Mouse (Mus musculus) hindbrain, postnatal 0 days (tissue): Measurements from ENCODE around the gene Zfp808. TPM values are rescaled to one million over a fixed set of nuclear protein-coding genes. Genes with fewer than 3 reads are reported as not detected.
"Not testable (repeated sequence)": the region's sequence is repeated elsewhere in the genome, so short reads cannot be mapped to it uniquely, and the experiment has no call there.

Source experiments
- ATAC-seq: fragments of 200-750 bp; cut with Nextera tagmentation; 2 replicates; pipeline ENCODE4 v1.8.0; 2017; ENCODE audit warnings: mild to moderate bottlenecking, moderate TSS enrichment, moderate library complexity
- DNase-seq: peaks from one replicate; pipeline ENCODE4 v3.0.0-alpha.2; 2015; ENCODE audit warnings: low spot score
- H3K27ac ChIP-seq: fragments of 300-500 bp; sonication (generic); 2 replicates; pipeline ENCODE4 v1.5.1; 2014; ENCODE audit warnings: mild to moderate bottlenecking
- H3K27me3 ChIP-seq: fragments of 300-500 bp; sonication (generic); 2 replicates; pipeline ENCODE4 v1.6.1; 2014; ENCODE audit warnings: low read length, mixed read lengths; ENCODE audit not compliant: insufficient read depth
- H3K36me3 ChIP-seq: fragments of 300-500 bp; sonication (generic); 2 replicates; pipeline ENCODE4 v1.6.1; 2014; ENCODE audit warnings: low read length, mixed read lengths; ENCODE audit not compliant: insufficient read depth
- H3K4me1 ChIP-seq: fragments of 300-500 bp; sonication (generic); 2 replicates; pipeline ENCODE4 v1.6.1; 2014; ENCODE audit warnings: antibody characterized with exemption, low read length, mixed read lengths; ENCODE audit not compliant: insufficient read depth
- H3K4me2 ChIP-seq: fragments of 300-500 bp; sonication (generic); 2 replicates; pipeline ENCODE4 v1.6.1; 2014; ENCODE audit warnings: low read depth, mild to moderate bottlenecking, low read length, moderate library complexity, mixed read lengths
- H3K4me3 ChIP-seq: fragments of 300-500 bp; sonication (generic); 2 replicates; pipeline ENCODE4 v1.5.1; 2014; ENCODE audit warnings: low read length
- H3K9ac ChIP-seq: fragments of 300-500 bp; sonication (generic); replicated peaks from 2 replicates; pipeline ENCODE4 v1.6.1; 2014; ENCODE audit warnings: mild to moderate bottlenecking, low read length, moderate library complexity, mixed read lengths
- H3K9me3 ChIP-seq: fragments of 300-500 bp; sonication (generic); 2 replicates; pipeline ENCODE4 v1.6.1; 2016; ENCODE audit warnings: low read length, mixed read lengths
- CTCF ChIP-seq: IDR thresholded peaks from 2 replicates; pipeline ENCODE4 v1.5.1; 2016; ENCODE audit warnings: antibody characterized with exemption, control low read depth, low read depth
- WGBS: fragments of 180-500 bp; shearing (Covaris S2); extraction: QIAGEN DNeasy Blood & Tissue Kit; methylation state at CpG from one replicate; pipeline ENCODE4 v1.1.7; 2014; 5-methylcytosine and 5-hydroxymethylcytosine counted together
- polyA plus RNA-seq: library from polyadenylated mRNA; unstranded; fragments of >200 nt; fragmentation: Nextera tagmentation; extraction: Ambion mirVana; gene quantifications from 2 replicates; pipeline ENCODE4 v1.2.1, GENCODE M21; 2015
- total RNA-seq: library from RNA; depleted of rRNA; stranded (reverse); fragments of >200 nt; gene quantifications from 2 replicates; pipeline ENCODE4 v1.2.3, GENCODE M21; 2014

Zfp808 gene
- total and polyA plus RNA-seq, 2 experiments from 2014 or later: 2.1 to 3.1 TPM

DNA sequence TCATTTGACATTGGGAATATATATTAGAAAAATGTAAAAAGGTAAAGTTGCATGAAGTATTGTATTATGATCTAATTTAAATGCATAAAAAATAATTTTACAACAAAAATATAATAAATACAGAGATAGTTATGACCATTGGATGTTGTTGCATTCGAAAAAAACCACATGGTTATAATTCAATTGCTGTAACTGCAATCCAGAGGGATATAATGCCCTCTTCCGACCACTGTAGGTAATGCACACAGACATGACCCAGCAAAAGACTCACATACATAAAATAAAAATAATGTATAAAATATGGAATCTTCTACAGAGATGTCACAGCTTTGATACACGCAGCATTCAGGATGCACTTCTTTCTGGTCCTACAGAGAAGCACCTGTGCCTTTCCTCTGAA lies 115.6 kb downstream of the Zfp808 start:
- WGBS: 53% methylated on average over 3 of the region's 3 CpGs

DNA sequence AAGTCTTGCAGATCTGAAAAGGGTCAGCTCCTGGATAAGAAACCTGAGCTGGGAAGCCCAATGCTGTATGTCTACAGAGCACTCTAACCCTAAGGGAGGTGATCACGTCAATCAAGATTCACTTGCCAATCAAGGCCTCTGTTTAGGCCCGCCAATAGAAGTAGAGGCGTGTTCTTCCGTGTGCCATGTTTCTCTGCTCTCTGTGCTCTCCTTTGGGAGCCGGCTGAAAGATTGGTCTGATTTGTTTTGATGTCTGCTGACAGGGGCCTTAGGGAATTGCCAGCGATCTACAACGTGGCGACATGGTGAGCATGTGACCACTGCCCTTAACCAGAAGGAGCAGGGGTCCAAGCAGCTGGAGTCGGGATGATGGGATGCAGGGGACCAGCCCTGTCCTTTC lies 125.5 kb downstream of the Zfp808 start:
- ATAC-seq, H3K9me3 ChIP-seq, H3K4me1 ChIP-seq, H3K4me2 ChIP-seq, H3K9ac ChIP-seq, H3K27me3 ChIP-seq, DNase-seq, H3K36me3 ChIP-seq, H3K4me3 ChIP-seq, H3K27ac ChIP-seq: not testable (repeated sequence)
- 86% methylated on average over 9 of the region's 9 CpGs for WGBS

More for the DNA sequence above, 115.6 kb downstream of the Zfp808 start:
- Histone ChIP-seq H3K27me3 (no peaks in the 10 kb centered on the region), H3K4me2 (no peak overlapping the region), H3K4me1 (no peaks in the 10 kb centered on the region), H3K27ac (no peak overlapping the region), H3K9me3 (peaks cover 3% of the 10 kb centered on the region; the same call in 1 of the 2 replicates), H3K4me3 (no peak overlapping the region), H3K36me3 (no peaks in the 10 kb centered on the region), H3K9ac (no peak overlapping the region)
- ATAC-seq: no peak
- TF ChIP-seq CTCF: no peak
- no peak for DNase-seq

- Histone ChIP-seq H3K4me2 (no peak overlapping the region), H3K4me1 (no peaks in the 10 kb centered on the region), H3K27ac (no peak overlapping the region), H3K4me3 (no peak overlapping the region), H3K36me3 (no peaks in the 10 kb centered on the region), H3K9me3 (peaks cover 27% of the 10 kb centered on the region), H3K27me3 (no peaks in the 10 kb centered on the region), H3K9ac (no peak overlapping the region)
- DNase-seq (no peak), ATAC-seq (no peak)
- TF ChIP-seq CTCF: no peak
- 82% methylated on average over 4 of the region's 4 CpGs for WGBS
Measured at GRCm38 (mm10) chr13:62263392-62263791, 133.7 kb downstream of the Zfp808 start.
